Mouse (Mus musculus): ENCODE results near the gene Pdilt. TPM values are rescaled to one million over a fixed set of nuclear protein-coding genes. Genes with fewer than 3 reads are reported as not detected.
"Not testable (repeated sequence)": the region's sequence is repeated elsewhere in the genome, so short reads cannot be mapped to it uniquely, and the experiment has no call there.

The Pdilt gene
- polyA plus RNA-seq (2014; fragmentation: Nextera tagmentation; extraction: Ambion mirVana) = not detected in 2 replicates

- H3K9ac ChIP-seq (ENCODE audit: low read length) = no peak within 1 kb of the TSS
- 67% methylated on average over 4 of the region's 4 CpGs for WGBS
- no peak within 1 kb of the TSS for H3K27ac ChIP-seq (replicated peaks in 1 of 2; ENCODE audit: control insufficient read depth in 1 of 2, insufficient read depth in 1 of 2, low read depth in 2 of 2, low read length in 2 of 2)
- H3K4me2 ChIP-seq (ENCODE audit: low read length) = no peak within 1 kb of the TSS
- H3K4me1 ChIP-seq (ENCODE audit: control insufficient read depth in 2 of 2, insufficient read depth in 2 of 2, low read length in 2 of 2) = no peaks in the 10 kb centered on the region
- no peaks in the 10 kb centered on the region for H3K9me3 ChIP-seq (ENCODE audit: control insufficient read depth, low read length)
- no peaks in the 10 kb centered on the region for H3K36me3 ChIP-seq (ENCODE audit: control insufficient read depth, insufficient read depth, low read length)
- no peak within 1 kb of the TSS for H3K4me3 ChIP-seq (ENCODE audit: control insufficient read depth in 1 of 2, insufficient read depth in 1 of 2, low read depth in 1 of 2, low read length in 2 of 2)
- no peak for ATAC-seq (ENCODE audit: insufficient number of reproducible peaks, insufficient read depth, low FRiP score, low read depth)
- H3K27me3 ChIP-seq (ENCODE audit: control insufficient read depth, insufficient read depth, low read length) = no peaks in the 10 kb centered on the region
Observed at GRCm38 (mm10) chr7:119523389-119523788, at the start of gene Pdilt. TSS of gene Pdilt (minus strand) at chr7:119523489.

GRCm38 (mm10) chr7:119562476-119562875 is 39.2 kb upstream of the Pdilt start:
- WGBS = 88% methylated on average over 2 of the region's 2 CpGs
- H3K36me3 ChIP-seq (ENCODE audit: control insufficient read depth, insufficient read depth, low read length); H3K9me3 ChIP-seq (ENCODE audit: control insufficient read depth, low read length); H3K4me1 ChIP-seq (ENCODE audit: control insufficient read depth in 2 of 2, insufficient read depth in 2 of 2, low read length in 2 of 2); H3K4me3 ChIP-seq (ENCODE audit: control insufficient read depth in 1 of 2, insufficient read depth in 1 of 2, low read depth in 1 of 2, low read length in 2 of 2); H3K27me3 ChIP-seq (ENCODE audit: control insufficient read depth, insufficient read depth, low read length); ATAC-seq (ENCODE audit: insufficient number of reproducible peaks, insufficient read depth, low FRiP score, low read depth); H3K27ac ChIP-seq (replicated peaks in 1 of 2; ENCODE audit: control insufficient read depth in 1 of 2, insufficient read depth in 1 of 2, low read depth in 2 of 2, low read length in 2 of 2); H3K9ac ChIP-seq (ENCODE audit: low read length); H3K4me2 ChIP-seq (ENCODE audit: low read length): not testable (repeated sequence)

- H3K4me1 ChIP-seq (ENCODE audit: control insufficient read depth in 2 of 2, insufficient read depth in 2 of 2, low read length in 2 of 2) = no peaks in the 10 kb centered on the region
- WGBS = 48% methylated on average over 4 of the region's 4 CpGs
- no peak overlapping the region for H3K27ac ChIP-seq (replicated peaks in 1 of 2; ENCODE audit: control insufficient read depth in 1 of 2, insufficient read depth in 1 of 2, low read depth in 2 of 2, low read length in 2 of 2)
- H3K27me3 ChIP-seq (ENCODE audit: control insufficient read depth, insufficient read depth, low read length) = no peaks in the 10 kb centered on the region
- no peak overlapping the region for H3K4me3 ChIP-seq (ENCODE audit: control insufficient read depth in 1 of 2, insufficient read depth in 1 of 2, low read depth in 1 of 2, low read length in 2 of 2)
- H3K4me2 ChIP-seq (ENCODE audit: low read length) = no peak overlapping the region
- ATAC-seq (ENCODE audit: insufficient number of reproducible peaks, insufficient read depth, low FRiP score, low read depth) = no peak
- H3K9me3 ChIP-seq (ENCODE audit: control insufficient read depth, low read length) = no peaks in the 10 kb centered on the region
- H3K36me3 ChIP-seq (ENCODE audit: control insufficient read depth, insufficient read depth, low read length) = no peaks in the 10 kb centered on the region
- H3K9ac ChIP-seq (ENCODE audit: low read length) = no peak overlapping the region
Observed at GRCm38 (mm10) chr7:119561441-119561840, 38.2 kb upstream of the Pdilt start.

- H3K4me1 ChIP-seq (ENCODE audit: control insufficient read depth in 2 of 2, insufficient read depth in 2 of 2, low read length in 2 of 2) = no peaks in the 10 kb centered on the region
- ATAC-seq (ENCODE audit: insufficient number of reproducible peaks, insufficient read depth, low FRiP score, low read depth) = no peak
- H3K4me3 ChIP-seq (ENCODE audit: control insufficient read depth in 1 of 2, insufficient read depth in 1 of 2, low read depth in 1 of 2, low read length in 2 of 2) = no peak overlapping the region
- H3K9me3 ChIP-seq (ENCODE audit: control insufficient read depth, low read length) = no peaks in the 10 kb centered on the region
- no peak overlapping the region for H3K9ac ChIP-seq (ENCODE audit: low read length)
- WGBS = 82% methylated on average over 3 of the region's 3 CpGs
- no peaks in the 10 kb centered on the region for H3K27me3 ChIP-seq (ENCODE audit: control insufficient read depth, insufficient read depth, low read length)
- no peak overlapping the region for H3K27ac ChIP-seq (replicated peaks in 1 of 2; ENCODE audit: control insufficient read depth in 1 of 2, insufficient read depth in 1 of 2, low read depth in 2 of 2, low read length in 2 of 2)
- H3K36me3 ChIP-seq (ENCODE audit: control insufficient read depth, insufficient read depth, low read length) = no peaks in the 10 kb centered on the region
- H3K4me2 ChIP-seq (ENCODE audit: low read length) = no peak overlapping the region
Observed at GRCm38 (mm10) chr7:119560452-119560835, 37.2 kb upstream of the Pdilt start.

GRCm38 (mm10) chr7:119559789-119560451 is 36.6 kb upstream of the Pdilt start:
- Histone ChIP-seq H3K9me3 (ENCODE audit: control insufficient read depth, low read length) (no peaks in the 10 kb centered on the region), H3K36me3 (ENCODE audit: control insufficient read depth, insufficient read depth, low read length) (no peaks in the 10 kb centered on the region), H3K4me1 (ENCODE audit: control insufficient read depth in 2 of 2, insufficient read depth in 2 of 2, low read length in 2 of 2) (no peaks in the 10 kb centered on the region), H3K9ac (ENCODE audit: low read length) (no peak overlapping the region), H3K4me2 (ENCODE audit: low read length) (no peak overlapping the region), H3K27ac (replicated peaks in 1 of 2; ENCODE audit: control insufficient read depth in 1 of 2, insufficient read depth in 1 of 2, low read depth in 2 of 2, low read length in 2 of 2) (no peak overlapping the region), H3K27me3 (ENCODE audit: control insufficient read depth, insufficient read depth, low read length) (no peaks in the 10 kb centered on the region), H3K4me3 (ENCODE audit: control insufficient read depth in 1 of 2, insufficient read depth in 1 of 2, low read depth in 1 of 2, low read length in 2 of 2) (no peak overlapping the region)
- ATAC-seq (ENCODE audit: insufficient number of reproducible peaks, insufficient read depth, low FRiP score, low read depth) = no peak
- 73% methylated on average over 3 of the region's 3 CpGs for WGBS

GRCm38 (mm10) chr7:119554040-119554439 is 30.8 kb upstream of the Pdilt start, which contains the start of gene Acsm2:
TSS of gene Acsm2 (plus strand) at chr7:119554340.
- Histone ChIP-seq H3K4me1 (ENCODE audit: control insufficient read depth in 2 of 2, insufficient read depth in 2 of 2, low read length in 2 of 2) (no peaks in the 10 kb centered on the region), H3K9me3 (ENCODE audit: control insufficient read depth, low read length) (no peaks in the 10 kb centered on the region), H3K36me3 (ENCODE audit: control insufficient read depth, insufficient read depth, low read length) (no peaks in the 10 kb centered on the region), H3K4me3 (ENCODE audit: control insufficient read depth in 1 of 2, insufficient read depth in 1 of 2, low read depth in 1 of 2, low read length in 2 of 2) (no peak within 1 kb of the TSS), H3K27me3 (ENCODE audit: control insufficient read depth, insufficient read depth, low read length) (no peaks in the 10 kb centered on the region), H3K9ac (ENCODE audit: low read length) (no peak within 1 kb of the TSS), H3K4me2 (ENCODE audit: low read length) (no peak within 1 kb of the TSS), H3K27ac (replicated peaks in 1 of 2; ENCODE audit: control insufficient read depth in 1 of 2, insufficient read depth in 1 of 2, low read depth in 2 of 2, low read length in 2 of 2) (no peak within 1 kb of the TSS)
- no peak for ATAC-seq (ENCODE audit: insufficient number of reproducible peaks, insufficient read depth, low FRiP score, low read depth)
- WGBS = 69% methylated on average over 1 of the region's 1 CpGs

- 75% methylated on average over 3 of the region's 3 CpGs for WGBS
- Histone ChIP-seq H3K36me3 (ENCODE audit: control insufficient read depth, insufficient read depth, low read length) (no peaks in the 10 kb centered on the region), H3K4me1 (ENCODE audit: control insufficient read depth in 2 of 2, insufficient read depth in 2 of 2, low read length in 2 of 2) (no peaks in the 10 kb centered on the region), H3K27ac (replicated peaks in 1 of 2; ENCODE audit: control insufficient read depth in 1 of 2, insufficient read depth in 1 of 2, low read depth in 2 of 2, low read length in 2 of 2) (no peak overlapping the region), H3K9ac (ENCODE audit: low read length) (no peak overlapping the region), H3K27me3 (ENCODE audit: control insufficient read depth, insufficient read depth, low read length) (no peaks in the 10 kb centered on the region), H3K4me2 (ENCODE audit: low read length) (no peak overlapping the region), H3K9me3 (ENCODE audit: control insufficient read depth, low read length) (no peaks in the 10 kb centered on the region), H3K4me3 (ENCODE audit: control insufficient read depth in 1 of 2, insufficient read depth in 1 of 2, low read depth in 1 of 2, low read length in 2 of 2) (no peak overlapping the region)
- ATAC-seq (ENCODE audit: insufficient number of reproducible peaks, insufficient read depth, low FRiP score, low read depth) = no peak
Observed at GRCm38 (mm10) chr7:119550471-119551222, 27.4 kb upstream of the Pdilt start.

Data from heart, embryonic 14.5 days (tissue).